Mouse (Mus musculus): ENCODE results near the gene Nthl1. TPM values are rescaled to one million over a fixed set of nuclear protein-coding genes. Genes with fewer than 3 reads are reported as not detected.
"Not testable (repeated sequence)": the region's sequence is repeated elsewhere in the genome, so short reads cannot be mapped to it uniquely, and the experiment has no call there.

Nthl1 gene
- polyA plus RNA-seq, 1 experiment from 2014 or later: 20.3 TPM

GRCm38 (mm10) chr17:24653967-24654710 lies 21.7 kb downstream of the Nthl1 start:
- H3K4me1 ChIP-seq: peaks cover 18% of the 10 kb centered on the region; the same call in 1 of the 2 replicates
- ATAC-seq (ENCODE audit: insufficient read depth, low FRiP score, low read depth): peak; percentile 43
- WGBS: 2% methylated on average over 19 of the region's 19 CpGs
- no peaks in the 10 kb centered on the region for H3K36me3 ChIP-seq
- peaks cover 28% of the 10 kb centered on the region for H3K27me3 ChIP-seq (replicated peaks)
- H3K4me3 ChIP-seq (replicated peaks): peak overlapping the region; percentile 34
- no peak overlapping the region for H3K9ac ChIP-seq
- H3K4me2 ChIP-seq: peak overlapping the region; percentile 61
- 0 out of 2 replicates have a peak overlapping the region, but pooled peaks have one; percentile 33 for H3K27ac ChIP-seq
- no peaks in the 10 kb centered on the region for H3K9me3 ChIP-seq

- no peaks in the 10 kb centered on the region for H3K9me3 ChIP-seq
- H3K4me3 ChIP-seq (replicated peaks): no peak overlapping the region
- peaks cover 33% of the 10 kb centered on the region for H3K27me3 ChIP-seq (replicated peaks)
- H3K27ac ChIP-seq: no peak overlapping the region
- no peak overlapping the region for H3K9ac ChIP-seq
- H3K4me1 ChIP-seq: peaks cover 18% of the 10 kb centered on the region; the same call in 1 of the 2 replicates
- no peaks in the 10 kb centered on the region for H3K36me3 ChIP-seq
- 67% methylated on average over 4 of the region's 4 CpGs for WGBS
- no peak for ATAC-seq (ENCODE audit: insufficient read depth, low FRiP score, low read depth)
- H3K4me2 ChIP-seq: no peak overlapping the region
These were observed 22.5 kb downstream of the Nthl1 start for GRCm38 (mm10) chr17:24654969-24655368.

DNA sequence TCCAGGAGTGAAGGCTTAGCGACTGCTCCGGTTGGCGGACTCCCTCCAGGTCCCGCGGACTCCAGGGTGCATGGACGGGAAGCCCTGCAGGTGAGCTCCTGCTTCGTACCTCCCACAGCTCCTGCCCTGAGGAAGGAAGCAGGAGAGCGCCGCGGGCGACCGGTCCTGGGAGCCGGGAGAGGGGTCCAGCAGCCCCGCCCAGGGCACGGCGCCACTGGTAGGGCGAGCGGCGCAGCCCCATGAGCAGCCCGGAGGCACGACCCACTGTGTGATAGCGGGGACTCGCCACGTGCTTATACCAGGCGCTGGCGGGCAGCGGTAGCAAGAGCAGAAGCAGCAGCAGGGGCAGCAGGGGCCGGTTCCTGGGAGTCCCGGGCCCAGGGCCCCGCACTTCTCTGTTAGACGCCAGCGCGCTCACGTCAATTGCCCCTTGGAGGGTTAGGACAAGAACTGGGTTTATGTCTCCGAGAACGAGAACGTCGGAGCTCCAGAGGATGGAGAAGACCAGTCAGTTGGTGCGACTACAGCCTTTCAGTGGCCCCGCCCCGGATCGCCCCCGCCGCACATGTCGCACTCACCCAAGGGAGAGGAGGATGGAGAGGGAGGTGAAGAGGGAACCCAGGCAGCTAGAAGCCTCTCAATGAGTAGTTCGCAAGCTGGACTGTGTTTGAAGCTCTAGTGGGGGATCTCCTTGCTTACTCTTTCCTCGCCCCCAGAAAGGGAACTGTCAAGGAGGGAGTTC lies 25.7 kb downstream of the Nthl1 start, which contains the start of gene Npw:
Npw (minus strand) TSS at position 441 of the 742 bp plus-strand sequence.
- ATAC-seq (ENCODE audit: insufficient read depth, low FRiP score, low read depth): peak; percentile 51
- Histone ChIP-seq H3K9me3 (no peaks in the 10 kb centered on the region), H3K4me1 (peaks cover 12% of the 10 kb centered on the region; the same call in 1 of the 2 replicates), H3K27ac (no peak within 1 kb of the TSS), H3K4me3 (replicated peaks) (peak within 1 kb of the TSS; percentile 40), H3K27me3 (replicated peaks) (peaks cover 42% of the 10 kb centered on the region), H3K36me3 (no peaks in the 10 kb centered on the region), H3K4me2 (peak within 1 kb of the TSS; percentile 95), H3K9ac (no peak within 1 kb of the TSS; the same call in 1 of the 2 replicates)
- 1% methylated on average over 47 of the region's 47 CpGs for WGBS

DNA sequence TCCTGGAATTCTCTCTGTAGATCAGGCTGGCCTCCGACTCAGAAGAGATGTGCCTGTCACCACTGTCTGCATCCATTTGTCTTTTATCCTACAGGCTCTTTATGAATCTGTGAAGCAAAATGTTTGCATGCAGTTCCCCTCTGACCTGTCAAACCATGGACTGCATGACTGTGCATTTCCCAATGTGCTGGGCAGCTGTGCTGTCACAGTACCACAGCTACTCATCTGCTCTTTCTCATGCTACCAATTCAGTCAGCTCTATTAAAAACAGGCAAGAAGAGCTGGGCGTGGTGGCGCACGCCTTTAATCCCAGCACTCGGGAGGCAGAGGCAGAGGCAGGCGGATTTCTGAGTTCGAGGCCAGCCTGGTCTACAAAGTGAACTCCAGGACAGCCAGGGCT lies 34.5 kb downstream of the Nthl1 start:
- H3K27ac ChIP-seq; ATAC-seq (ENCODE audit: insufficient read depth, low FRiP score, low read depth); H3K9ac ChIP-seq; H3K36me3 ChIP-seq; H3K4me2 ChIP-seq; H3K27me3 ChIP-seq (replicated peaks); H3K9me3 ChIP-seq; H3K4me3 ChIP-seq (replicated peaks): not testable (repeated sequence)
- WGBS: 58% methylated on average over 7 of the region's 7 CpGs
- peaks cover 16% of the 10 kb centered on the region for H3K4me1 ChIP-seq

GRCm38 (mm10) chr17:24667416-24667815 lies 34.9 kb downstream of the Nthl1 start:
- peaks cover 20% of the 10 kb centered on the region for H3K4me1 ChIP-seq
- H3K36me3 ChIP-seq: no peaks in the 10 kb centered on the region
- no peaks in the 10 kb centered on the region for H3K9me3 ChIP-seq
- ATAC-seq (ENCODE audit: insufficient read depth, low FRiP score, low read depth): no peak
- no peak overlapping the region for H3K4me2 ChIP-seq
- no peak overlapping the region for H3K27ac ChIP-seq
- no peak overlapping the region for H3K4me3 ChIP-seq (replicated peaks)
- 21% methylated on average over 6 of the region's 6 CpGs for WGBS
- H3K9ac ChIP-seq: no peak overlapping the region
- no peaks in the 10 kb centered on the region for H3K27me3 ChIP-seq (replicated peaks)

DNA sequence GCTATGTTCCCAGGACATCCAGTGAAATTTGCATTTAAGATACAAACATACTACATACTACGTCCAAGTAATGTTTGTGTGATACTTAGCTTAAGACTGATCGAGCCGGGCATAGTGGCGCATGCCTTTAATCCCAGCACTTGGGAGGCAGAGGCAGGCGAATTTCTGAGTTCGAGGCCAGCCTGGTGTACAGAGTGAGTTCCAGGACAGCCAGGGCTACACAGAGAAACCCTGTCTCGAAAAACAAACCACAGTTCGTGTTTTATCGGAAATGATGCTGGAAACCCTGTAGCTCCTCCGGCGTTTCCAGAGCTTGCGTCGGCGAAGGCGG lies 36.7 kb downstream of the Nthl1 start:
- 6% methylated on average over 15 of the region's 15 CpGs for WGBS
- peak overlapping the region; percentile 26; the same call in 1 of the 2 replicates for H3K9ac ChIP-seq
- H3K4me2 ChIP-seq: peak overlapping the region; percentile 67

DNA sequence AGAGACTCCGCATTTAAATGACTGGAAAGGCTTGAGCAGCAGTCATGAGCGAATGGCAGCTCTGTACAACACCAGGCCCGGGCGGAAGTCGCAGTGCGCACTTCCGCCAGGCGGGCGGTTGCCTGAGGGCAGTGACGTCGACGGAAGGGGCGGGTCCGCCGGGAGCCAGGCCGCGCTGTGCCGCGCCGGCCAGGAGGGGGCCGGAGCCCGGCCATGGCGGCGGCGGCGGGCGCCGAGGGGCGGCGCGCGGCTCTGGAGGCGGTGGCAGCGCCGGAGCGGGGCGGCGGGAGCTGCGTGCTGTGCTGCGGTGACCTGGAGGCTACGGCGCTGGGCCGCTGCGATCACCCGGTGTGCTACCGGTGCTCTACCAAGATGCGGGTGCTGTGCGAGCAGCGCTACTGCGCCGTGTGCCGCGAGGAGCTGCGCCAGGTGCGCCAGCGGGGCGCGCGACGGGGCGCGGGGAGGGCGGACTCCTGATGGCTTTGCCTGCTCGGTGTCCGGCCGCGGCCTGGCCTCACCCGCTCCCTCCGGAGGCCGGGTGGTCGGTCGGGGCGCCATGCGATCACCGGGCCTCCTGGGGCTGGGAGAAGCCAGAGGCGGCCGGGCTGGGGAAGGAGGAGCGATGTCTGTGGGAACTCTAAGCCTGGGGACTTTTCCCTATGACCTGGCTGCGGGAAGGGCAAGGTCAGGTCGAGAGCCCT lies 37.2 kb downstream of the Nthl1 start, which contains the start of gene Zfp598:
Zfp598 (plus strand) TSS at position 143 of the 701 bp plus-strand sequence.
- Histone ChIP-seq H3K27ac (peak within 1 kb of the TSS; percentile 84), H3K27me3 (replicated peaks) (no peaks in the 10 kb centered on the region), H3K9me3 (no peaks in the 10 kb centered on the region), H3K9ac (peak within 1 kb of the TSS; percentile 89), H3K4me1 (peaks cover 20% of the 10 kb centered on the region), H3K4me3 (replicated peaks) (peak within 1 kb of the TSS; percentile 98), H3K36me3 (no peaks in the 10 kb centered on the region), H3K4me2 (peak within 1 kb of the TSS; percentile 67)
- peak; percentile 99 for ATAC-seq (ENCODE audit: insufficient read depth, low FRiP score, low read depth)
- under 1% methylated on average over 64 of the region's 80 CpGs for whole genome bisulfite sequencing

More for the DNA sequence above, 36.7 kb downstream of the Nthl1 start:
- not testable (repeated sequence) for H3K27me3 ChIP-seq (replicated peaks); ATAC-seq (ENCODE audit: insufficient read depth, low FRiP score, low read depth); H3K36me3 ChIP-seq; H3K9me3 ChIP-seq
- Histone ChIP-seq H3K4me3 (replicated peaks) (peak overlapping the region; percentile 98), H3K4me1 (peaks cover 20% of the 10 kb centered on the region), H3K27ac (peak overlapping the region; percentile 62)

DNA sequence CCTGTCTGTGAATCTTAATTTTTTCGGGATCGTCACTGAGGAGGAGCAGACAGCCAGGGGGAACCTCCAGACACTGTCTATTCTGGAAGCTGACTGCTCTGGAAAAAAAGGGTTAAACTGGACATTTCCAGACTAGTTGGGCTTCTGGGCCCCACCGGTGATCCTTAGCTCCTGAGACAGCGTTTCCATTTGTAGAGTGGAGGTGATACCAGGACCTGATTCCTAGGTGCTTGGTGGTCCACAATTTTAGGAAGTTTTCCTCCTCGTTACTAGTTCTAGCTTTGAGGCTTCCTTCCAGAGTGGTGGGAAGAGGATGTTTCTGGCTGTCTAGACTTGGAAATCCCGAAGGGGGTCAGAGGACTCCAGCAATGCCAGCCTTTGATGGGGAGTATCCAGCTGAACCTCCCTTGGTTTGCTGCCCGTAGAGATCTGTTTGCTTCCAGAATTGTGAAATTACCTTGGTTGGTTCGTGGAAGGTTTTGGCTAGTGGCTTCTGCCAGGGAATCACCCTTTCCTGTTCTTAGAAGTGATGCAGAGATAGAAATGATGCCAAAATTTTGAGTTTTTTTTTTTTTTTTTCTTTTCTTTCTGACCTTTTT lies 37.9 kb downstream of the Nthl1 start:
- Histone ChIP-seq H3K27ac (peak overlapping the region; percentile 84), H3K9me3 (no peaks in the 10 kb centered on the region), H3K36me3 (no peaks in the 10 kb centered on the region), H3K9ac (peak overlapping the region; percentile 89), H3K27me3 (replicated peaks) (no peaks in the 10 kb centered on the region), H3K4me2 (peak overlapping the region; percentile 67), H3K4me3 (replicated peaks) (peak overlapping the region; percentile 98), H3K4me1 (peaks cover 20% of the 10 kb centered on the region)
- 9% methylated on average over 8 of the region's 8 CpGs for WGBS
- no peak for ATAC-seq (ENCODE audit: insufficient read depth, low FRiP score, low read depth)

DNA sequence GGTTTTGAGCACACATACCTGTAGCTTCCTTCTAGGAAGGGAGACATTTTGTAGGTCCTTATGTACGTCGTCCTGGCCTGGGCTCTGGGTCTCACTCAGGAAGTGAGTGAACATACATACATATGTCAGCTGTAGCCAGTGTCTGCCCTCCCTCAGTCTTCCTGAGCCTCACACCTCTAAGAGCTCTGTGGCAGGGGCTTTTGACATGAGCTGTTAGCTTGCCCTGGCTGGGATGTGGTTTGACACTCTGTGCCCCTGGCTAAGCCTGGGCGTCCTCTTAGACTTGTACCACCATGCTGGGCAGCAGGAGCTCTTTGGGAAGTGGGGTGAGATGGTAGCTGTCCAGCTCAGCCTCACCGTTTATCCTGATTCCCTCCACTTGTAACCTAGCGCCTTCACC lies 38.9 kb downstream of the Nthl1 start:
- Histone ChIP-seq H3K36me3 (no peaks in the 10 kb centered on the region), H3K9ac (no peak overlapping the region), H3K4me1 (peaks cover 20% of the 10 kb centered on the region), H3K4me3 (replicated peaks) (peak overlapping the region; percentile 98; the same call in 1 of the 2 replicates), H3K9me3 (no peaks in the 10 kb centered on the region), H3K27ac (no peak overlapping the region), H3K4me2 (peak overlapping the region; percentile 67; the same call in 1 of the 2 replicates), H3K27me3 (replicated peaks) (no peaks in the 10 kb centered on the region)
- WGBS: 62% methylated on average over 5 of the region's 5 CpGs
- no peak for ATAC-seq (ENCODE audit: insufficient read depth, low FRiP score, low read depth)

DNA sequence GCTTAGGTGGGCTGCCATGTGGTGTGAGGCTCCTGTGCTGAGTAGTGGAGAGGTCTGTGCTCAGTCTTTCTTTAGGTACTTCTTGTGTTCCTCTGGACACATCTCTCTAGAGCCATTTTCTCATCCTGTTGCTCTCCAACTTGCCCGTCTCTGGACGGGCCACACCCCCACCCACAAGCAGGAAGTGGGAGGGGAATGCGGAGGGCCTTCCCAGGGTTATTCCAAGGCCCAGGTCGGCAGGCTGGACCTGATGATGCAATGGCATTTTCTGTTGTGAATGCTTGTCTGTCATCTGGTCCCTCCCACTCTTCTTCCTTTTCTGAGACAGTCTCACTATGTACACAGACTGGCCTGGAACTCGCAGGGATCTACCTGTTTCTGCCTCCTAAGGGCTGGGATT lies 39.7 kb downstream of the Nthl1 start:
- Histone ChIP-seq H3K27me3 (replicated peaks) (no peaks in the 10 kb centered on the region), H3K36me3 (peaks cover 4% of the 10 kb centered on the region; the same call in 1 of the 2 replicates), H3K27ac (no peak overlapping the region), H3K4me3 (replicated peaks) (no peak overlapping the region), H3K9ac (no peak overlapping the region), H3K9me3 (no peaks in the 10 kb centered on the region), H3K4me1 (peaks cover 21% of the 10 kb centered on the region), H3K4me2 (peak overlapping the region; percentile 67; the same call in 1 of the 2 replicates)
- WGBS: 12% methylated on average over 5 of the region's 5 CpGs
- ATAC-seq (ENCODE audit: insufficient read depth, low FRiP score, low read depth): 0 out of 2 replicates have a peak, but pooled peaks have one; percentile 21

DNA sequence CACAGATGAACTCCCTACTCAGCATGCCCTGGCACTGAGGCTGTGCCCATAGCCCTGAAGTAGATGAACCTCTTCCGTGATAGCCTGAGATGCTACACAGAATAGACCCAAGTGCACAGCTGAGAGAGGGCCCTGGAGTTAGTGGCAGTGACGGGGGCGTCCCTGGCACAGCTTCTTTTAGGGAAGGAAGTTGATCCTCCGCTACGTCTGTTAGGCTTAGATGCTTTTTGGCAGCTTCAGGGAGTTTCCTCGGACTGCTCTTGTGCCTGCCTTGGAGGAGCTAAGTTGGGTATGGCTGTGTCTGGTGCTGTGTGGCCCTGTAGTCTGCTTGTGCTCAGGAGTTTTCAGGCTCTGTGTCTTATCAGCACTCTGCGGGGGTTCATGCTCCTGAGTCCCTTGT lies 41.8 kb downstream of the Nthl1 start:
- Histone ChIP-seq H3K4me1 (peaks cover 24% of the 10 kb centered on the region), H3K4me3 (replicated peaks) (no peak overlapping the region), H3K4me2 (no peak overlapping the region), H3K27me3 (replicated peaks) (no peaks in the 10 kb centered on the region), H3K9me3 (no peaks in the 10 kb centered on the region), H3K36me3 (peaks cover 25% of the 10 kb centered on the region), H3K9ac (0 out of 2 replicates have a peak overlapping the region, but pooled peaks have one; percentile 8), H3K27ac (no peak overlapping the region)
- WGBS: 78% methylated on average over 7 of the region's 7 CpGs
- ATAC-seq (ENCODE audit: insufficient read depth, low FRiP score, low read depth): no peak
